Mouse (Mus musculus): ENCODE measurements around the gene 1700113H08Rik. TPM values are rescaled to one million over a fixed set of nuclear protein-coding genes. Genes with fewer than 3 reads are reported as not detected.
A peak's percentile ranks its signal among the peaks of the same experiment; 100 is the strongest.

1700113H08Rik gene
- 0.26 and 0.37 TPM in 2 replicates for polyA plus RNA-seq (2015; fragmentation: Nextera tagmentation; extraction: Ambion mirVana)

GRCm38 (mm10) chr10:87057500-87058250, at the start of gene 1700113H08Rik:
Gene 1700113H08Rik, plus strand, starts transcription at chr10:87058045.
- Histone ChIP-seq H3K4me1 (peaks cover 17% of the 10 kb centered on the region), H3K27ac (replicated peaks) (peak within 1 kb of the TSS; percentile 72), H3K9me3 (replicated peaks) (no peaks in the 10 kb centered on the region), H3K9ac (replicated peaks) (peak within 1 kb of the TSS; percentile 55), H3K4me3 (replicated peaks) (peak within 1 kb of the TSS; percentile 57), H3K36me3 (no peaks in the 10 kb centered on the region), H3K4me2 (peak within 1 kb of the TSS; percentile 91), H3K27me3 (replicated peaks) (no peaks in the 10 kb centered on the region)
- ATAC-seq (ENCODE audit: low FRiP score), result peak; percentile 70; the same call in 1 of the 2 replicates
- 4% methylated on average over 15 of the region's 15 CpGs for WGBS

DNA sequence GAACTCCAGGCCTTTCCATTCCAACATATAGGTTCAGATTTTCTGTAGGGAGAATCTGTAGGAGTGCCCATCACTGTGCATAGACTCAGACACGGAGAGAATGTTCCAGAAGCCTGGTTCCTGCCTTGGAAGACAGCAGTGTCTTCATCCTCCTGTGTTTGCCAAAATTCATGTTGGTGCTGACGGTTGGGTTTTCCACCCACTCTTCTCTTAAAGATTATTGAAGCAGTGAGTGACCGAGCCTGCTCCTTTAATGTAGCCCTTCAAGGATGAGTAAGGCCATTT, 49.7 kb upstream of the 1700113H08Rik start:
- no peak overlapping the region for H3K9ac ChIP-seq (replicated peaks)
- H3K4me1 ChIP-seq, result no peaks in the 10 kb centered on the region
- no peak overlapping the region for H3K27ac ChIP-seq (replicated peaks)
- no peak for ATAC-seq (ENCODE audit: low FRiP score)
- no peaks in the 10 kb centered on the region for H3K27me3 ChIP-seq (replicated peaks)
- H3K36me3 ChIP-seq, result no peaks in the 10 kb centered on the region
- H3K4me3 ChIP-seq (replicated peaks), result no peak overlapping the region
- H3K4me2 ChIP-seq, result no peak overlapping the region
- WGBS, result 90% methylated on average over 3 of the region's 3 CpGs
- no peaks in the 10 kb centered on the region for H3K9me3 ChIP-seq (replicated peaks)

- Histone ChIP-seq H3K4me2 (no peak overlapping the region), H3K9ac (replicated peaks) (no peak overlapping the region), H3K27ac (replicated peaks) (no peak overlapping the region), H3K4me3 (replicated peaks) (no peak overlapping the region), H3K27me3 (replicated peaks) (no peaks in the 10 kb centered on the region), H3K4me1 (peaks cover 4% of the 10 kb centered on the region; the same call in 1 of the 2 replicates), H3K9me3 (replicated peaks) (no peaks in the 10 kb centered on the region), H3K36me3 (no peaks in the 10 kb centered on the region)
- 95% methylated on average over 7 of the region's 7 CpGs for WGBS
- ATAC-seq (ENCODE audit: low FRiP score), result no peak
These were observed 45.8 kb upstream of the 1700113H08Rik start for GRCm38 (mm10) chr10:87012087-87012486.

DNA sequence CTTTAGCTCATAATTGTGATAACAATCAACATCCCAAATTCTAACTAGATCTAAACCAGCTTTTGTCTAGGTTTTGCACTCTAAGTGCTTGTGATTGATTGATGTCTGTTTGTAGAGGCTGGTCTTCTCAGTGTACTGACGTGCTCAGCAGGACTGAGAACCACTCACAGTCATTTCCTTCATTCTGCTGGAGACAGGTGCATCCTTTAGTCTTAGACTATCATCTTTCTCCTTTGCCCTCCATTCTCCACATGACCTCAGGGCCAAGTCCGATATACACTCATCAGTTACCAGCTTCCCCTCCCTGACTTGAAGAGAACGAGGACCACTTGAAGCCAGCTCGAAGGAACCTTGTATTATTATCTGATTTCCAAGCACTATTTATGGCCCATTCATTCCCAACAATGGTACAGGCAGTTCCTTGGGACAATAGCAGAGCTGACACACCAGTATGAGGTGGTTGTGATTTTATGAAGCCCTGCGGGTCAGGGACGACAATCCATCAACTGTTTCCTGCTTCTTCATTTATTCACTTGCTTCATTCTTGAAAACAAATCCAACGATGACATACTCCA, 43.4 kb upstream of the 1700113H08Rik start:
- Histone ChIP-seq H3K4me3 (replicated peaks) (no peak overlapping the region), H3K36me3 (no peaks in the 10 kb centered on the region), H3K27me3 (replicated peaks) (no peaks in the 10 kb centered on the region), H3K27ac (replicated peaks) (no peak overlapping the region), H3K9me3 (replicated peaks) (no peaks in the 10 kb centered on the region), H3K4me2 (no peak overlapping the region), H3K4me1 (peaks cover 11% of the 10 kb centered on the region; the same call in 1 of the 2 replicates), H3K9ac (replicated peaks) (no peak overlapping the region)
- WGBS, result 27% methylated on average over 7 of the region's 7 CpGs
- ATAC-seq (ENCODE audit: low FRiP score), result no peak

- H3K27me3 ChIP-seq (replicated peaks), result no peaks in the 10 kb centered on the region
- WGBS, result 64% methylated on average over 5 of the region's 5 CpGs
- peaks cover 12% of the 10 kb centered on the region; the same call in 1 of the 2 replicates for H3K4me1 ChIP-seq
- no peak overlapping the region for H3K4me3 ChIP-seq (replicated peaks)
- ATAC-seq (ENCODE audit: low FRiP score), result no peak
- H3K9me3 ChIP-seq (replicated peaks), result no peaks in the 10 kb centered on the region
- H3K27ac ChIP-seq (replicated peaks), result no peak overlapping the region
- H3K36me3 ChIP-seq, result no peaks in the 10 kb centered on the region
- no peak overlapping the region for H3K9ac ChIP-seq (replicated peaks)
- H3K4me2 ChIP-seq, result no peak overlapping the region
These were observed 42.4 kb upstream of the 1700113H08Rik start for GRCm38 (mm10) chr10:87015403-87015802.

- no peaks in the 10 kb centered on the region for H3K36me3 ChIP-seq
- H3K4me3 ChIP-seq (replicated peaks), result no peak overlapping the region
- no peaks in the 10 kb centered on the region for H3K27me3 ChIP-seq (replicated peaks)
- H3K9ac ChIP-seq (replicated peaks), result no peak overlapping the region
- H3K27ac ChIP-seq (replicated peaks), result no peak overlapping the region
- H3K4me2 ChIP-seq, result no peak overlapping the region
- peaks cover 12% of the 10 kb centered on the region; the same call in 1 of the 2 replicates for H3K4me1 ChIP-seq
- 15% methylated on average over 9 of the region's 9 CpGs for WGBS
- H3K9me3 ChIP-seq (replicated peaks), result no peaks in the 10 kb centered on the region
- no peak for ATAC-seq (ENCODE audit: low FRiP score)
These were observed 41.6 kb upstream of the 1700113H08Rik start for GRCm38 (mm10) chr10:87016151-87016692.

- H3K27ac ChIP-seq (replicated peaks), result no peak overlapping the region
- H3K36me3 ChIP-seq, result no peaks in the 10 kb centered on the region
- no peaks in the 10 kb centered on the region for H3K9me3 ChIP-seq (replicated peaks)
- no peak overlapping the region for H3K9ac ChIP-seq (replicated peaks)
- H3K27me3 ChIP-seq (replicated peaks), result no peaks in the 10 kb centered on the region
- 72% methylated on average over 9 of the region's 9 CpGs for WGBS
- H3K4me1 ChIP-seq, result peaks cover 12% of the 10 kb centered on the region; the same call in 1 of the 2 replicates
- no peak overlapping the region for H3K4me2 ChIP-seq
- ATAC-seq (ENCODE audit: low FRiP score), result peak; percentile 21; the same call in 1 of the 2 replicates
- no peak overlapping the region for H3K4me3 ChIP-seq (replicated peaks)
These were observed 39.0 kb upstream of the 1700113H08Rik start for GRCm38 (mm10) chr10:87018876-87019275.

- no peak overlapping the region for H3K9ac ChIP-seq (replicated peaks)
- no peaks in the 10 kb centered on the region for H3K36me3 ChIP-seq
- no peaks in the 10 kb centered on the region for H3K27me3 ChIP-seq (replicated peaks)
- no peaks in the 10 kb centered on the region for H3K9me3 ChIP-seq (replicated peaks)
- no peak overlapping the region for H3K4me2 ChIP-seq
- peaks cover 12% of the 10 kb centered on the region; the same call in 1 of the 2 replicates for H3K4me1 ChIP-seq
- H3K4me3 ChIP-seq (replicated peaks), result no peak overlapping the region
- WGBS, result 47% methylated on average over 15 of the region's 16 CpGs
- no peak overlapping the region for H3K27ac ChIP-seq (replicated peaks)
- no peak for ATAC-seq (ENCODE audit: low FRiP score)
These were observed 37.1 kb upstream of the 1700113H08Rik start for GRCm38 (mm10) chr10:87020711-87021110.

- no peaks in the 10 kb centered on the region for H3K27me3 ChIP-seq (replicated peaks)
- peak; percentile 91 for ATAC-seq (ENCODE audit: low FRiP score)
- no peak overlapping the region for H3K4me2 ChIP-seq
These were observed 33.0 kb upstream of the 1700113H08Rik start for GRCm38 (mm10) chr10:87024884-87025283.

GRCm38 (mm10) chr10:87032768-87033167, 25.1 kb upstream of the 1700113H08Rik start:
- WGBS, result 90% methylated on average over 8 of the region's 8 CpGs
- Histone ChIP-seq H3K9ac (replicated peaks) (no peak overlapping the region), H3K9me3 (replicated peaks) (no peaks in the 10 kb centered on the region), H3K36me3 (no peaks in the 10 kb centered on the region), H3K4me3 (replicated peaks) (no peak overlapping the region), H3K4me2 (no peak overlapping the region), H3K4me1 (peaks cover 13% of the 10 kb centered on the region), H3K27me3 (replicated peaks) (no peaks in the 10 kb centered on the region), H3K27ac (replicated peaks) (no peak overlapping the region)
- ATAC-seq (ENCODE audit: low FRiP score), result no peak

More at GRCm38 (mm10) chr10:87024884-87025283, 33.0 kb upstream of the 1700113H08Rik start:
- Histone ChIP-seq H3K4me3 (replicated peaks) (no peak overlapping the region), H3K36me3 (no peaks in the 10 kb centered on the region), H3K4me1 (no peaks in the 10 kb centered on the region), H3K9me3 (replicated peaks) (no peaks in the 10 kb centered on the region), H3K27ac (replicated peaks) (no peak overlapping the region), H3K9ac (replicated peaks) (no peak overlapping the region)
- 2% methylated on average over 8 of the region's 10 CpGs for WGBS

DNA sequence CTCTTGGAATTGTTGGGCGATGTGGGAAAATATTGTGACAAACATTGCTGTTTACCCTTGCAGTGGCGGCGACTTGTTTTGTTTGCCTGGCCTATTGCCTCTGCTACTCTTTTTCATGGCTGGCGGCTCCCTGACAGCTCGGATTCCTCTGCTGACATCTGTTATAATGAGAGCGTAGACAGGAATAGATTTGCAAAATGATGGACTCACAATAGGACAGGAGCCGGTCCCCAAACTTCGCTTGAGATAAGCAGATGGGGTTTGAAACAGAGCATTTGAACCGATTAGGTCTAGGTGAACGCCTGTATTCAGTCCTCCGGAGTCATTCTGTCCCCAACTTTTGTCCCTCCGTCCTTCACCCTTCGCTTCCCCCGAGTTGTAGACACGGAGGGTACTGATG, 22.0 kb upstream of the 1700113H08Rik start:
- peaks cover 13% of the 10 kb centered on the region for H3K4me1 ChIP-seq
- no peak overlapping the region for H3K4me2 ChIP-seq
- H3K9me3 ChIP-seq (replicated peaks), result no peaks in the 10 kb centered on the region
- 29% methylated on average over 15 of the region's 15 CpGs for WGBS
- no peak overlapping the region for H3K4me3 ChIP-seq (replicated peaks)
- H3K27ac ChIP-seq (replicated peaks), result no peak overlapping the region
- no peak overlapping the region for H3K9ac ChIP-seq (replicated peaks)
- H3K36me3 ChIP-seq, result no peaks in the 10 kb centered on the region
- no peaks in the 10 kb centered on the region for H3K27me3 ChIP-seq (replicated peaks)
- ATAC-seq (ENCODE audit: low FRiP score), result no peak

- Histone ChIP-seq H3K9me3 (replicated peaks) (no peaks in the 10 kb centered on the region), H3K4me1 (peaks cover 13% of the 10 kb centered on the region), H3K9ac (replicated peaks) (no peak overlapping the region), H3K4me3 (replicated peaks) (no peak overlapping the region), H3K4me2 (peak overlapping the region; percentile 33), H3K27ac (replicated peaks) (no peak overlapping the region), H3K27me3 (replicated peaks) (no peaks in the 10 kb centered on the region), H3K36me3 (no peaks in the 10 kb centered on the region)
- ATAC-seq (ENCODE audit: low FRiP score), result no peak; the same call in 1 of the 2 replicates
- WGBS, result 22% methylated on average over 14 of the region's 14 CpGs
These were observed 21.6 kb upstream of the 1700113H08Rik start for GRCm38 (mm10) chr10:87036271-87036703.

Data from neural tube, embryonic 15.5 days (tissue).